Mouse (Mus musculus): ENCODE measurements at regions not wholly inside any gene's neighbourhood (a gene's known extent, or its start where the extent isn't known, plus 50 kb on each side); places are given as distances from the start of the nearest gene placed in this dataset.

DNA sequence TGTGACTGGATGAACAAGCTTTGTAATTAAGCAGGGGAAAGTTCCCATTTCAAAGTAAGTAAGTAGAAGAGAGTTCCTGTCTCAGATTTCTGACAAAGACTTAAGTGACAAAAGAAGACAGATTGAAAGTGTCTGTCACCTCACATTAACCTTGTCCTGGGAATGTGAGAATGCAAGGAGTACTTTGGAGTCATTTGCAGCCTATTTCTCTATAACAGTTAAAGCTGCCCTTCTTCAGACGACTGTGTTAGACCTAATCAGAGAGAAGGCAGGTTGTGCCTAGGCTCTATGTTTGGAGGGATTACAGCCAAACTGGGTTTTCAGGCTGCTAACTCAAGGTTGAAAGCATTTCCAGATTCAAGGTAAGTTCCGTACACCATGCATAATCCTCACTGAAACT is 446.5 kb downstream of the Pdgfc start:
- ATAC-seq: no peak

DNA sequence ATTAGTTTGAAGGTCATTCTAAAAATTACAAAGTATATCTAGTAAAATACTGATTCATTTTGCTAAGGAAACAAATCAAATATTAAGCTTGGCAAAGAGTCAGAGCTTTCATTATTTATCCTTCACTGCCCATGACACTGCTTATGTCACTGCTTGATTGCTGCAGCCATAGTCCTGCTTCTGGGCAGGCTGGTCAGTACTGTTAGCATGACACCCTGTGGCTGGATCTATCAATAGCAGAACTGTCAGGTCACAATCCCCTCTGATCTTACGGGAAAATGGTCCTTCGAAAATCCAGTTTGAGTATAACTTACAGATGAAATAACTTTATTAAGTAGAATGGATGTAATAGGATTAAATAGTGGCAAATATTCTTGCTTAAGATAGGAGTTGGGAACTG is 447.1 kb downstream of the Pdgfc start:
- ATAC-seq: no peak

DNA sequence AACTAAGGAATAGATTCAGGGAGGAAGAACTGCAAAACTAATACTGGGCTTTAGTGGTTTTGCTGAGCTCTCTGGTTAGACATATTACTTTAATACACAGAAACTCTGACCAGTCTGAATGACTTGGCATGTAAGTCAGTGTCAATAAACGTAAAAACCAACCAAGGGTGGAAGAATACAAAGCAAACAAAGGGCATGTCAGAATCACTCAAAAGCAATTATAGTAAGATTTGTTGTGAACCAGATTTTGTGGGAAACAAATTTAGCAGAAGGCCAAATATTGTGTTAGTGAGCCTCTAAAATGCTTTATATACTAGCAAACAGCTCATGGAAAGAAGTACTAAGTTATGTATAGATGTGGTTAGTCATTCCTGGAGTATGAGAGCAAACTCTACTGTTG is 427.1 kb upstream of the Ctso start:
- no peak for ATAC-seq

DNA sequence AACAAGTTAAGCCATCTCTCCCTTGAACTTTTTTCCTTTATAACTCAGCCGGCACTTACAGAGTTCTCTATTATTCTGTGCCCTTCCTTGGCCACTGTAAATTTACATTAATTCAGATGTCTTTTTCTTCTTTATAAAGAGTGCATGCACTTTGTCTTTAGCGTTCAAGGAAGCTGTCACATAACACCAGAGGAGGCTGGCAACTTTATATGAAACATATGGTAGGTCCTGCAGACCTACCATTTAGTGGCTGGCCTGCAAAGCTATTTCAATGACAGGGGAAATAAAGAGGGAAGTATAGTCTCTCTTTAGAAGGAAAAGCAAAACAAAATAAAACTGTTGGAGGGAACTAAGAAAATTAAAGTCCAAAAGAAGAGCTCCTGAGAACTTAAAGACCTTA is 423.8 kb upstream of the Ctso start:
- ATAC-seq: no peak

DNA sequence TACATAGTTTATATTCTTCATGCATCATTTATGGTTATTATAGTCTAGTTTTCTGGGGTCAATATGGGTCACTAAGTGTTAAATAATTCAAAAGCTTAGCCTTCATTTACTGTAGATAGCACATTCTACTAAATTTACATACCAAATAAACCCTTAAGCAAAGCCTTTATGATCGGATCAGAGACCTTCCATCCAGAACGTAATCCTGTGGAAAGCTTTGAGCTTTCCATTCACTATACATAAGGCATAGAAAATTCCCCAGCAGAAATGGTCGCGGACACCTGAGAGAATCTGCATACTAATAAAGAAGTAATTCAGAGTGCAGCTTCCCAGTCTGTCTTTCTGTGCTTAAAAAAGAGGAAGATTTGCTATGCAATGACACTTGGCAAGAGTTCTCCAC is 410.6 kb upstream of the Ctso start:
- no peak for ATAC-seq

DNA sequence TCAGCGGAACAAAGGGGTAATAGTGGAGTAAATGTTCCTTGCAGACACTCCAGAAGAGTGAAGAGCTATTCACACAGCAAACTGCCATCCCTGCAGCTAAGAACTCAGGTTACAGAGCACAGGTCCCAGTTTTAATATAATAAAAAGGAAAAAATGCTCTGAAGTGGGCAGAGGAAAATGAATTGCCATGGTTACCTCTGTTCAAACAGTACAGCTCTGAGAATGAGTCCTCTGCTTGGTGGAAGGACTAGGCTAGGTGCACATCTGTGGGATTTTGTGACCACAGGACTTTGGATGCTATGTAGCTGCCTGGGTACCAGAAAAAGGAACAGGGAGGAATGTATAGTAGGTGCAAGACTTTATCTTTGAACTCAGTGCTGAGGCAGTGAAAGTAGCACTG is 401.5 kb upstream of the Ctso start:
- no peak for ATAC-seq

DNA sequence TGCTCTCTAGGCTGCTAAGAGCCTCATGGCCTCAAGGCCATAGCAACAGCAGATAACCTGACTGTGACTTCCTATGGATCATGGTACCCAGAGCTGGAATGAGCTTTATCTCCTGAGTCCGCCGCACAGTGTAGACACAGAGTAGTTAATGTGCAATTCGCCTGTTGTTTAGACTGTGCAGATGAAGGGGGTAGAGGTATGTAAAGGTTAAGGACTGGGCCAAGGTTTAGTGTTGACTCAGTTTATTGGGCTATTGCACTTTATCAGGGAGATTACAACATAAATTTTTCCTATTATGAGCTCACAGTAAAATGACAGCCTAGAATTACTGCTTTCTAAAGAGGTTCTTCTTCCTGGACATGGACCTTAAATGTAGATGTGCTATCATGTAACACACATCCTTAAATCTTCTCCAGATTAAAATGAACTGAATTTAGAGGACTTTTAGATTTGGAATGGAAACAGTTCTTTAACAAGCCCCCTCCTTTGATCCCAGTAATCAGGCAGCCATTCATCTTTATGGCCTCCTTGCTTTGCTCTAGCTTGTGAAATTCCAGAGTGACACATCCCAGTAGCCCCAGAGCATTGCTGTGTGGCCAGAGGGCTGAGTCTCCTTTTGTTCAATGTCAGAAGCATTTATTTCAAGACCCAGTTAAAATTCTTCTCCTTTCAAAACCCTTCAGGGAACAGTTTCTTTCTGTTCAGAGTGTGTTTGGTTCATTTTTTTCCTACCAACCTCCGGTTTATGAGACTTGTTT is 396.8 kb upstream of the Ctso start:
- ATAC-seq: no peak

DNA sequence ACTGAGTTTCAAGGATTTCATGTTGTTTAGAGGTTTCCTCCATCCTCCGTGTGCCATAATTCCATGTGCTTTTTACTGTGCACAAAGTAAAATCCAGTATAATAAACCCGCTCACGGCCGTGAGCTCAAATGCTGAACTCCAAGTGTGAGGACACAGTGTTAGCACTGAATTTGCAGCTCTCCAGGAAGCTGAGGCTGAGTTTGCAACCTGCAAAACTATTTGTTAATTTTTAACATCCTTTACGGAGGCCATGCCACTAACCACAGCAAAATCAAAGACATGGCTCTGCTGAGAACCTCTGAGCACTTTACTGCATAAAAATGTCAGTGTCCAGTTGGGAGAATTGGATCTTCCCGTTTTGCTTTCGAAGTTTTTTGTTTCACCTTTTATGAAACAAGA is 377.6 kb upstream of the Ctso start:
- ATAC-seq: no peak

DNA sequence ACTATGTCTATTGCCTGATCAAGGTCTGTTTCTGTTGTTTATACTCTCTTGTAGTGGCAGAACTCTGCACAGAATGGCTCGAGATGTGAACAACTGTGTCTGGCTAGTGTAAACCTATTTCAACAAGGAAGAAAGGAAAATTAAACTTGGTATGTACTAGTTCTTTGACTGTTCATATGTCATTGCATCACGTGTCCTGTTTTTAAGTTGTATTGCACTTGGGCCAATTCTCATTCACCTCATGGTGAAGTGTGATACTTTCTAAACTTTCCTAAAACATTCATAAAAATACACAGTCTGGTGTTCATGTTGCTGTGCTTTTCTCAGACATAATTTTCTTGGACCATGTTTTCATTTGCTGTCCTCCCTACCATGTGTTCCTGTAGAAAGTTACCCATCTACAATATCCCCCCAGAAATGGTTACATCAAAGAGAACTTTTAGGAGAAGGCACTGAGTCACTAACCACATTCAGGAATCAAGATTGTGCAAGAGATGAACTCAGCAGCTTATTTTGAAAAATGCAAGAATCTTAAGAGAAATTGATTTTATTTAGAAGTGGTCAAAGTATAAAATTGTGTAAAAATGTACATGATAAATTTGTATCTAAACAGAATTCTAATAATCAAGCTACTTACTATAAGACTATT is 369.7 kb upstream of the Ctso start:
- no peak for ATAC-seq

DNA sequence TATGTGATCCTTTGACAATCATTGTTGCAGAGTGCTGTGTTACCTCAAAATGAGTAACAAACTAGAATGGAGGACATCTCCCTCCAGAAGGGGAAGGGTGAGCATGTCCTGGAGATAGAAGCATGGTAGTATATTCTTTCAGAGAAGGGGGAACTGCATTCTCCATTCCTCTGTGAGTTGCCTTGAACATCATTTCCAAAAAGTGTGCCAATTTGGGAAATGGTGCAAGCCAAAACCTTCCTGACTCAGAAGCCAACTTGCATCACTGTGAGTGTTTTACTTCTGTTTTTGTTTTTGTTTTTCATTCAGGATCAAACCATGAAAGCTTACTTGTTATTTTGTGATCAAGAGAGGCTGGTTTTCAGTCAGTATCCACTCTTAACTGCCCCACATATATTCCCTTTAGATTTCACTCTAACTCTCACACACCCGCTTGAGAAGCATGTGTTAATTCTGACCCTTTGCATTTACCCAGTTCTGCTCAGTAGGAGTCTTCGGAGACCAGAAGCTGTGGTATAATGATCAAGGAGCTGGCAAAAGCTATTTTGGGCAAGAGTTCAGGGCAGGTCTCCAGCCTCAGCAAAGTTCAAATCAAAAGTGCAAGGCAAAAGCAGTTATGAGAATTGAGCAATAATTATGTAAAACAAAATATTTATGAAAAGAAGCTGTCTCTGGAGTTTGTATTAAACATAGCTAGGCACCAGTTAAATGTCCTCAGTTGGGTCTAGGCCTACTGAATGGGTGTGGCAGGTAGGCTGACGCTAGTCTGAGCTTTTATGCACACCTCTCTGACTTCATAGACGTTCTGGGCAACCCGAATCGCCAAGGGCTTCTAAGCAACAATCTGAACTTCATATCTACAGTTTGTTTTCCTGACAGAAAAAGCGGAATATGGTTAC is 368.3 kb upstream of the Ctso start:
- ATAC-seq: no peak

DNA sequence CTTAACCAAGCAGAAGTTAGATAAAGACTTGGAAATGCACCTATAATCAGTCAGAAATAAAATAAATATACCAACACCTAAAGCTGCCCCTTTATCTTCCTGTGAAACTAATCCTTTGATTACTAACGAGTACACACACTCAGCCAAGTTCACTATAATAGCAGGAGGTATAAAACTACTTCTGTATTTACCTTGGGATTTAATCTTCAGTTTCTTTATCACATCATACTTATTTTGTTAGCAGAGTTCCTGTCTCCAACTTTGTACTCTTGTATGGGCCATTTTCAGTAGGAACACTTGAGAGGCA is 367.7 kb upstream of the Ctso start:
- no peak for ATAC-seq

DNA sequence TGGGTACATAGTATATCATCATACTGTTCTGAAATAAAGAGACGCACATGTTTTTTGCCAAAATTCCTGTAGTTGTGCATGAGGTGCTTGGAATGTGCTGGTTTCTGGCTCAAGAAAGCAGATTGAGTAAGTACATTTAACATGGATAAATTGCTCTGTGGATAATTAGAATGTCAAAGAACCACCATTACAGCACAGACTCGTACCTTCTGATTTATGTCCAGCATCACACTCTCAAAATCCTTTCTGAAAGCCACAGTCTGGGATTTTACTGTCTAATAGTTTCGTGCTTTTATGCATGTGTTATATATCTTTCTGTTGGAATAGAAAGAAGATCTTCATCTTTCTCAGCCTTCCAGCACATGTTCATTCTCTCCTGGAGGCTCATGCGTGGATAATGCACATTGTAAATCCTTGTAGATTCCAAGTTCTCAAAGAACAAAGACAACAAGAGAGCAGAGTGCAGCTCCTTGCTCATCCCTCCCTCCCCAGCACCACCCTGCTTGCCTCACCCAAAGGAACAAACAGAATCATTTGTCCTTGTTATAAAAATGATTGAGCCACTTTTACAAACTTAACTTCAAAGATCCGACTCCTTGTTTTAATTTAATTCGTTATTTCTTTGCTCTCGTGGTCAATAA is 348.9 kb upstream of the Ctso start:
- no peak for ATAC-seq

DNA sequence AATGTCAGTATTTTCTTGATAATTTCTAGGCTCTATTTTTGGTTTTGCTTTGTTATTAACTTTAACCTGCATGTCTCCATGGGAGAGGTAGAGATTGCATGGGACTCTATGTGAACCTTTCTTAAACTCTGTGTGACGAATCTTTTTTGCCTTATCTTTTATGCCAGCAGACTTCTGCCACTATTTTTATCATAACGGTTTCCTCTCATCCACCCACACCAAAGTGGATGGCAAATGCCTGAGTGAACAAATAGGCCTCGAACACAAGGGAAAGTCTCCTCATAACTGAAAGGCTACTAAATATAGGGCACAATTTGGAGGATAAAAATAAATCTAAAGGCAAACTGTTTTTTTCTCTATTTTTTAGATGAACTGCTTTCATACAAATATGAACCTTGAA is 343.3 kb upstream of the Ctso start:
- ATAC-seq: no peak

DNA sequence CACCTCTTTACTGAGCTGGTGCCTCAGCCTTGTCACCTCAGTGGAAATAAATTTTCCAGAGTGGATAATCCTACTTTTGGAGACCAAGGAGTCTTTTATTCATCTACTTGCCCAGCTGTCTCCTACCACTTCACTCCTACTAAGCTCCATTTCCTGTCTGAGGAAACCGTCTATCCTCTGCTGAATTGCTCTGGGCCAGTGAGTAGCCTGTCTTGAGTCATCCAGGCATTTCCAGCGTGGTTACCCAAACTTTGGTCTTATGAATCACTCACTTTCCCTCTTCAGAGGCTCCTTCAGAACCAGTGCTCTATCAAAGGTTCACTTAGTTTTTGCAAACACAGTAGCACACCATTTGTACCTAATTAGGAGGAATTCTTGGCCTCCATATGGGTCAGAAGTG is 303.2 kb upstream of the Ctso start:
- no peak for ATAC-seq

DNA sequence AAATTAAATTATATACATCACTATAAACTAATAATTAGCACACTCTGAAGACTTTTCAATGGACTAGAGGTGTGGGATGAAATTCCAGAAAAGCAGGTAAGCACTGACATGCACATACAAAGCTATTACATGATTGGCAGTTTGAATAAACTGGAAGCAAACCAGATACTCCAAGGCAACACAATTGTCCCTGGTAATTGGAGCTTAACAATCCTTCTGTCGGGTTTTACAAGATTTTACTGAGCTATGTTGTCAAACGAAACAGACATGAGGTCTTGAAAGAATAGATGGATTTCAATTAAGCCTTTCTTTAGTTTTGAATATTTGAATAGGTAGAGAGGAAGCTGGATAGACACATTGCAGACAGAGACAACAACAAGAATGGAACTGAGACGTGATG is 273.9 kb upstream of the Ctso start:
- ATAC-seq: no peak

DNA sequence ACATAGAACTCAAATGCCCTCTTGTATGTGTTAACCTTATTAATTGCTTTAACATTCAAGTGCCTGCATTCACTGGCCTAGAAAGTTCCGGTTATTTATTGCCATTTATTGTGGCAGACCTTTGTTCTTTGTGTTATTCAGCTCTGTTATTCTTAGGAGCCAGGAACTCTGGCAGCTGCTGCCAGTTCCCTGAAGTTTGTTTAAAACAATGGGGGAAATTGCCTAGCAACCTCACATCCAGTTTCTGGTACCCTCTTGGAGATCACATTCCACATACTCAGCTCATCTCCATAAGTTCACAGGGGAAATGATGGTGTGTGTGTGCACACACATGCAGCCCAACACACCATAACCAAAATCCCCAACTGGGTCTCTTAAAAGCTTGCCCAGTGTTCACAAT is 270.8 kb upstream of the Ctso start:
- ATAC-seq: no peak

DNA sequence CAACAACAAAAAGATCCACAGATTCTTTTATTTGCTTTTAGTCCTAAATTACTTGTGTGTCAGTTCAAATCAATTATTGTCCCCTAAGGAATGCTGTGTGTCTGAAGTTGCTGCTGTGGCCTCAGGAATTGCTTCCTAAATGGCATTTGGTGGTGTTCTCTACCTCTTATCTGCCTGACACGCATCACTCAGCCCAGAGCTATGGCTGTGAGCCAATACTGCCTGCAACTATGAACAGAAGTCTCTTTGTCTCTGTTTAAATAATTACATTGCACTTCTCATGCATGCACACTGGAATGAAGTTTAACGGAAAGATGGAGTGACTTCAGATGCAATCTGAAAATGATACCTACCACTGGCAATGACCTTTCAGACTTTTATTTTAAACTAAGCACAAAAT is 266.1 kb upstream of the Ctso start:
- no peak for ATAC-seq

DNA sequence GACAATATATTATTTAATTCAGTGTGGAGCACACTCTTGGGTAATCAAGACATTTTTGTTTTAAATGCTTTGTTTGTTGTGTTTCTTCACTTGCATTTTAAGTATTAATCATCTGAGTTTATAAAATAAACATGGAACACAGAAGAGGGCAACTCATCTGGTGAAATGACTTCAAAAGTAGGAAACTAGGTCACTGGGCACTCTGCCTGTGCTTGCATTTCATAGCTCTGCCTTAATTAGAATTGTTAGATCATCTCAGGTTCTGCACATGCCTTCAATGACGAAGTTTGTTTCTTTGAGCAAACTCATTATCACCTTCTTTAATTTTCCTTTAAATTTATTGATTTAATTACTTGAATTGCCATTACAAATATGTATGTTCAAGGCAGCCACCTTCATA is 255.8 kb upstream of the Ctso start:
- ATAC-seq: no peak

DNA sequence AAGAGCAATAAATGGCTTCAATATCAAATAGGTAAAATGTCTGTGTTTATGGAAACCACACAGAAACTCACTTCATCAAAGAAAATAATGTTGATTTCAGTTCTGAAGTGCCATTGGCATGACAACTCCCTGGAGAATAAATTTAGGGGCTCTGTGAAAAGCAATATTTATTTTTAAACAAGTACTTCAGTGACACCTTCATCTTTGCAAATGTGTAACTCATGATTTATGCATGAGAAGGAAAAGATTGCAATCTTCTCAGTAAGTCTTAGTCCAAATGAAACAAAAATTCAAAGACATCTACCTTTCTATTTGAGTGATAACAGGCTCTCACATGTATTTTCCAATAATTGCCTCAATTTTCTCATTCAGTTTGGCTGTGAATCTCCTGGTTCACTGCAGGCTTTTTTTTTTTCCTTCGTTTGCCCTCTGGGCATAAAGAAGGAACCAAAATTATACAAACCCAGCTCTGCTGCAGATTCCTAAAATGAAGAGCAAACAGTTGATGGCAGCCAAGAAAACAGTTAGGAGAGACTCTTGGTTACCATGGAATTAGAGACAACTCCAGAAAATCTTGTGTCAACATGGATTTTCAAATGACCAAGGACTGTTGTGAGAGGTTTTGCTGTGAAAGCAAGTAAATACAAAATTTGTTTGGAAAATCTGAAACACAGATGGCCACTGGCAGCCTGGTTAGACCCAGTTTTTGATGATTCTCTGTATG is 230.3 kb upstream of the Ctso start:
- no peak for ATAC-seq

DNA sequence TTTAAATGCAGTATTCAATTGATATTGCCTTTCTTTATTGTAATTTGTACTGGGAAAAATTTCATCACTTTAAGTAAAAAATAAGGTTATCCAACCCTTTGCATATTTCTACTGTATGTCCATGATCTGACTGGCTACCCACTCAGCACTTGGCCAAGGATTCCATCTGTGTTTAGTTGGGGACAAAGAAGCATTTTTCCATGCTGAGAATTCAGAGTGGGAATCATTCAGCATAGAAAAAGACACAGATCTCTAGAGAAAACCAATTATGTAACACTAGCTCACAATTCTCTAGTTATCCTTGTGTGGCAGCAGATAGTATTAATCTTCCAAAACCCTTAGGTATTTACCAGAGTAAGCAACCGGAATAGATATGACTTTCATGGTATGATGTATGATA is 213.5 kb upstream of the Ctso start:
- ATAC-seq: no peak

DNA sequence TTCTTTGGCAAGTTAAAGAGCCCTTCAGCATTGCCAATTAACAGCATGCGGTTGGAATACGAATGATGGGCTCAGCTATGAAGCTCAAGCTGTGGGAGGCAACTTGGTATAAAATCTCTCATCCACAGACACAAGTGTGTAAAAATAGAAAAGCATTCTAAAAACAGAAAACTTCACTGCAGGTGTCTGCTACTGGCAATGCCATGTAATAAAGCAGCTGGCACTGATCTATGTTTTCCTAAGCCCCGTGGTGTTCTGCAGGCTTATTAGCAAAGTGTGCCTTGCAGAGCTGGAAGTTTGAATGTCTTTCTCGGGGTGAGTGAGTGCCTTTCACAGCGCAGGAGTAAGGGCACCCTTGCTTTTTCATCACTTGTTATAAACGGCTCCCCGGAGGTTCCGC is 196.9 kb upstream of the Ctso start:
- ATAC-seq: no peak

DNA sequence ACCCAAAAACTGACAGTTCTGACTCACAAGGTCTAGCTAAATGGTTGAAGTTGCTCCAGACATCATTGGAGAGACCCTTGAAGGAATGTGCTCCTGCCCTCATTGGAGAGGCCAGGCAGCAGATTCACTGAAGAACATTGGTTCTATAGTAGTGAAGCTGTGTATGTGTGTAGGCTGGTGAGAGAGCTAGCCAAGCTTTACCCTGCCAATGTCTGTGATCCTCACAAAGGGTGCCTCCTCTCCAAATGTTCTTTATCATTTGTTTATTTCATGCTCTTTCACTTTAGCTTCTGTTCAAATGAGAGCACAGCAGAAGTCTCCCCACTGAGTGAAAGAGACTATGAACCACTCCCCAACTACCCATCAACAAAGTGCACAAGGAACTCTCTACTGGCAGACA is 195.6 kb upstream of the Ctso start:
- no peak for ATAC-seq

DNA sequence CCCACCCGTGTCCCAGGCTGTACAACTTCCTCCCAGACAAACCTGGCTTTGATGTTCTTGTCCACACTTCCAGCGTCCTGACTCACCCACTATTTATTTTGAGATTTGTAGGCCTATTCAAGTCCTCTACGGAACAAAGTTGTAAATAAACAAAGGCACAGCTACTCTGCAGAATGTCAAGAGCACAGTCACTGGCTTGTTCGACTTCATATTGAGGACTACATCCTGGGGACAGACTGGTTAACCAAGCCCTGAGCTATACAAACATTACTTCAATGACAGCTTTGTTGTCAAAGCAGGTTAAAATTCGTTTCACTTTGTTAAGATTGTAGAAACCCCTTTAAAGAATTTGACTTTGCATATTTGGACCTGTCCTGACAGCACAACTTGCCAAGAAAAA is 190.3 kb upstream of the Ctso start:
- ATAC-seq: no peak

All from CD4-positive, CD25-positive, alpha-beta regulatory T cell, adult 4 months (primary cell).